ENCODE assay signal across 8 mouse cellular contexts in the genomic region with DNA sequence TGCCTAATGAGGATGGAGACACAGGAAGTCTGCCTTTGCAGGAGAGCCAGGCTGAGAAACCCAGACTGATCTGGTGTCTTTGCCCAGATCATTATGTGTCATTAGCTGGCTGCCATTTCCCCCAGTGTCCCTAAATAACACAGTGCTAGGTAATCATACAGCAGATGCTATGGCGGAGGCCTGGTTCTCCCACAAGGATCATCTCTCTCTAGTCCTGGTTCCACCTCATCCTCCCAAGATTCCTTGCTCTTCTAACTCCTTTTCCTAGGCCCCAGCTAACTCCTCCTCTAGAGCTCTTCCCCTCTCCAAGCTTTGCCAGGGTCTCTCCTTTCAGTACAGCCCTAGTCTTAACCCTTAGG. TPM values are rescaled to one million over a fixed set of nuclear protein-coding genes. Genes with fewer than 3 reads are reported as not detected.
DNase-seq lines count a peak whose midpoint lies in the region; ATAC-seq and TF ChIP-seq lines count a peak whose summit lies in the region.

No protein-coding gene starts in this region.

- H3K4me2 ChIP-seq in heart, embryonic 16.5 days (ENCODE audit: low read depth, low read length): peak overlapping the region; percentile 72
- H3K4me2 ChIP-seq in forebrain, embryonic 16.5 days (ENCODE audit: low read length): peak overlapping the region; percentile 79

- TF ChIP-seq POLR2A in bone marrow, adult 2 months (IDR thresholded peaks at IDR 0.05; ENCODE audit: borderline replicate concordance, control insufficient read depth, low read depth, low read length): no peak

- H3K9ac ChIP-seq in heart, embryonic 16.5 days (ENCODE audit: low read length): peak overlapping the region; percentile 60
- H3K9ac ChIP-seq in forebrain, embryonic 16.5 days (replicated peaks; ENCODE audit: low read depth, low read length): no peak overlapping the region

- DNase-seq in heart, postnatal 14 days: no peak
- no peak for DNase-seq in retina, postnatal 1 day
- DNase-seq in right cerebral cortex, adult 18-20 months: no peak
- DNase-seq in embryo, embryonic 11 days: no peak

- H3K36me3 ChIP-seq in heart, embryonic 16.5 days (ENCODE audit: control insufficient read depth, insufficient read depth): peaks cover 7% of the 10 kb centered on the region; the same call in 1 of the 2 replicates
- peaks cover 2% of the 10 kb centered on the region; the same call in 1 of the 2 replicates for H3K36me3 ChIP-seq in forebrain, embryonic 16.5 days (ENCODE audit: control insufficient read depth, insufficient read depth)

- ATAC-seq in heart, embryonic 16.5 days (replicated peaks; ENCODE audit: extremely low read depth, insufficient read depth, low FRiP score): no peak
- no peak; the same call in 1 of the 2 replicates for ATAC-seq in forebrain, embryonic 16.5 days
- 0 out of 2 replicates have a peak, but pooled peaks have one; percentile 0 for ATAC-seq in megakaryocyte-erythroid progenitor cell, adult 5-6 weeks (replicated peaks; ENCODE audit: low FRiP score, low TSS enrichment, poor library complexity, severe bottlenecking)

- peaks cover 15% of the 10 kb centered on the region for H3K4me1 ChIP-seq in heart, embryonic 16.5 days (ENCODE audit: control insufficient read depth, insufficient read depth, low read length)
- H3K4me1 ChIP-seq in bone marrow, adult 2 months (ENCODE audit: control insufficient read depth, insufficient read depth, low read length): no peaks in the 10 kb centered on the region; the same call in 1 of the 2 replicates
- H3K4me1 ChIP-seq in forebrain, embryonic 16.5 days (replicated peaks; ENCODE audit: control insufficient read depth, insufficient read depth, low read length): peaks cover 16% of the 10 kb centered on the region

- WGBS in heart, embryonic 16.5 days: 79% methylated on average over 1 of the region's 1 CpGs
- 76% methylated on average over 1 of the region's 1 CpGs for WGBS in bone marrow, adult 2 months
- WGBS in forebrain, embryonic 16.5 days: 94% methylated on average over 1 of the region's 1 CpGs

- 0 out of 2 replicates have a peak, but pooled peaks cover 2% of the 10 kb centered on the region for H3K27me3 ChIP-seq in heart, embryonic 16.5 days (ENCODE audit: control insufficient read depth, insufficient read depth, low read length)
- no peaks in the 10 kb centered on the region for H3K27me3 ChIP-seq in forebrain, embryonic 16.5 days (replicated peaks; ENCODE audit: control insufficient read depth, insufficient read depth, low read length)

- intact Hi-C loops in heart, postnatal 14 days (cut with DNase I): no loop called here

- peak overlapping the region; percentile 56 for H3K4me3 ChIP-seq in heart, embryonic 16.5 days (ENCODE audit: low read length)
- peak overlapping the region; percentile 59 for H3K4me3 ChIP-seq in bone marrow, adult 2 months (replicated peaks; ENCODE audit: control insufficient read depth, low read depth, low read length)
- H3K4me3 ChIP-seq in forebrain, embryonic 16.5 days (replicated peaks; ENCODE audit: low read length): peak overlapping the region; percentile 47

- TF ChIP-seq CTCF in bone marrow, adult 2 months (IDR thresholded peaks at IDR 0.05; ENCODE audit: control insufficient read depth, insufficient read depth, low read length): no peak

- peak overlapping the region; percentile 34; the same call in 1 of the 2 replicates for H3K27ac ChIP-seq in heart, embryonic 16.5 days (ENCODE audit: low read length)
- H3K27ac ChIP-seq in bone marrow, adult 2 months (ENCODE audit: control insufficient read depth, insufficient read depth, low read depth, low read length, poor library complexity): no peak overlapping the region
- peak overlapping the region; percentile 13; the same call in 1 of the 2 replicates for H3K27ac ChIP-seq in forebrain, embryonic 16.5 days (ENCODE audit: low read length)

- no peaks in the 10 kb centered on the region for H3K9me3 ChIP-seq in heart, embryonic 16.5 days (replicated peaks; ENCODE audit: control insufficient read depth, low read length)
- no peaks in the 10 kb centered on the region for H3K9me3 ChIP-seq in forebrain, embryonic 16.5 days (ENCODE audit: control insufficient read depth, low read length)

RNA-seq across cellular contexts. Expression of gene Pomc, which starts 26.2 kb away (rescaled TPM):
- polyA plus RNA-seq in heart, embryonic 16.5 days (2015; fragmentation: Nextera tagmentation; extraction: Ambion mirVana): 1.3 and 1.7 TPM in 2 replicates
- total RNA-seq in heart, postnatal 14 days (2021): under 1 TPM; 0.55 to 0.76 TPM
- polyA plus RNA-seq in bone marrow, adult 2 months (2011; ENCODE audit: insufficient read depth, insufficient read length, low replicate concordance, missing spikeins): 1.3 TPM in 1 of 2 replicates, not detected in the other
- 2.9 and 4.3 TPM in 2 replicates for polyA plus RNA-seq in forebrain, embryonic 16.5 days (2015; fragmentation: Nextera tagmentation; extraction: Ambion mirVana)
- total RNA-seq in megakaryocyte-erythroid progenitor cell, adult 5-6 weeks (2014; fragmentation: Nextera tagmentation): 0.68 and 1.8 TPM in 2 replicates
- total RNA-seq in megakaryocyte-erythroid progenitor cell, adult 5-6 weeks (2017): not detected in 2 replicates

RNA-seq across cellular contexts. Expression of gene Efr3b, which starts 57.7 kb away (rescaled TPM):
- 4.6 and 5.4 TPM in 2 replicates for polyA plus RNA-seq in heart, embryonic 16.5 days (2015; fragmentation: Nextera tagmentation; extraction: Ambion mirVana)
- 10 to 100 TPM in 1 of 2 experiments, 1 to 10 TPM in 1; 9.4 to 10.1 TPM for total RNA-seq in heart, postnatal 14 days (2021)
- polyA plus RNA-seq in bone marrow, adult 2 months (2011; ENCODE audit: insufficient read depth, insufficient read length, low replicate concordance, missing spikeins): 0.16 and 0.25 TPM in 2 replicates
- polyA plus RNA-seq in forebrain, embryonic 16.5 days (2015; fragmentation: Nextera tagmentation; extraction: Ambion mirVana): 33.1 and 37.2 TPM in 2 replicates
- total RNA-seq in megakaryocyte-erythroid progenitor cell, adult 5-6 weeks (2014; fragmentation: Nextera tagmentation): 0.02 and 0.99 TPM in 2 replicates
- 0.70 and 0.91 TPM in 2 replicates for total RNA-seq in megakaryocyte-erythroid progenitor cell, adult 5-6 weeks (2017)
